Mouse (Mus musculus) gastrocnemius, adult 18-20 months (tissue): ENCODE measurements around the gene Mdk. TPM values are rescaled to one million over a fixed set of nuclear protein-coding genes. Genes with fewer than 3 reads are reported as not detected.

Experiments
- DNase-seq: peaks from one replicate; pipeline ENCODE4 v3.0.0; 2021; ENCODE audit warnings: low spot score
- microRNA-seq: library from miRNA; unstranded; fragments of <30 nt; microRNA quantifications from one replicate; pipeline ENCODE4 v1.2.0, GENCODE M21; 2021
- total RNA-seq, 2 experiments: library from RNA; stranded (reverse); gene quantifications; 2 replicates each; pipeline ENCODE4 v1.2.3; 2021

Mdk gene
- total RNA-seq, 2 experiments from 2014 or later, result 0.82 to 1.7 TPM

GRCm38 (mm10) chr2:91913328-91914110, 18.6 kb downstream of the Mdk start:
- DNase-seq, result no peak

- DNase-seq, result no peak
Observed at GRCm38 (mm10) chr2:91912616-91913015, 19.5 kb downstream of the Mdk start.

- no peak for DNase-seq
Observed at GRCm38 (mm10) chr2:91906141-91906540, 26.0 kb downstream of the Mdk start.

- DNase-seq, result no peak
Observed at GRCm38 (mm10) chr2:91904618-91905307, 27.3 kb downstream of the Mdk start.

GRCm38 (mm10) chr2:91903171-91903925, 28.7 kb downstream of the Mdk start:
- DNase-seq, result no peak

GRCm38 (mm10) chr2:91902336-91902735, 29.8 kb downstream of the Mdk start:
- no peak for DNase-seq

GRCm38 (mm10) chr2:91900431-91900830, 31.7 kb downstream of the Mdk start:
- DNase-seq, result no peak

GRCm38 (mm10) chr2:91899141-91899540, 33.0 kb downstream of the Mdk start:
- no peak for DNase-seq

GRCm38 (mm10) chr2:91897968-91898367, 34.1 kb downstream of the Mdk start:
- DNase-seq, result no peak

GRCm38 (mm10) chr2:91895401-91895800, 36.7 kb downstream of the Mdk start:
- no peak for DNase-seq

- no peak for DNase-seq
Observed at GRCm38 (mm10) chr2:91894716-91895115, 37.4 kb downstream of the Mdk start.

- DNase-seq, result no peak
Observed at GRCm38 (mm10) chr2:91884616-91885015, 47.5 kb downstream of the Mdk start.

- DNase-seq, result no peak
Observed at GRCm38 (mm10) chr2:91883961-91884360, 48.1 kb downstream of the Mdk start.

Small RNA genes lying within 50 kb of the gene (microRNA-seq; reads per million reads assigned to microRNA genes)
- not detected for gene Mir6999

Other genes with a start within 250 kb of the Mdk start
- gene Atg13, start 221.7 kb downstream of the Mdk start, total RNA-seq, result 10 to 100 TPM; 33.6 to 37.8 TPM
- 1 to 10 TPM; 5.4 to 6.2 TPM for gene Harbi1, start 221.4 kb downstream of the Mdk start, total RNA-seq
- gene Ambra1, start 202.2 kb downstream of the Mdk start, total RNA-seq, result 10 to 100 TPM; 14.3 to 17.0 TPM
- gene Chrm4, start 5.0 kb downstream of the Mdk start, total RNA-seq, result not detected
- not detected for gene Gm9821, start 13.4 kb upstream of the Mdk start, total RNA-seq
- gene Dgkz, start 43.6 kb upstream of the Mdk start, total RNA-seq, result 10 to 100 TPM; 29.0 to 32.7 TPM
- 1 to 10 TPM; 3.0 to 4.5 TPM for gene Creb3l1, start 92.2 kb upstream of the Mdk start, total RNA-seq
- 10 to 100 TPM; 21.5 to 25.4 TPM for gene Phf21a, start 160.8 kb upstream of the Mdk start, total RNA-seq